Mouse (Mus musculus): ENCODE results near the gene Rxra.

GRCm38 (mm10) chr2:27691139-27691720 is 15.0 kb downstream of the Rxra start:
- no peak for TF ChIP-seq CTCF (IDR thresholded peaks at IDR 0.05; ENCODE audit: extremely low read depth, insufficient read depth, insufficient read length, insufficient replicate concordance)
- TF ChIP-seq POLR2A (IDR thresholded peaks at IDR 0.05; ENCODE audit: low read depth, low read length): no peak

Data from spleen, adult 2 months (tissue).